Mouse (Mus musculus) liver, postnatal 0 days (tissue): ENCODE results near the gene Ky.

ENCODE experiments used
- CTCF ChIP-seq: sonication (generic); IDR thresholded peaks from 2 replicates; pipeline ENCODE4 v1.5.1; 2016; ENCODE audit warnings: antibody characterized with exemption, low read depth
- EP300 ChIP-seq: IDR thresholded peaks from 2 replicates; pipeline ENCODE4 v1.6.1; 2016; ENCODE audit warnings: antibody characterized with exemption, low read depth, mild to moderate bottlenecking

DNA sequence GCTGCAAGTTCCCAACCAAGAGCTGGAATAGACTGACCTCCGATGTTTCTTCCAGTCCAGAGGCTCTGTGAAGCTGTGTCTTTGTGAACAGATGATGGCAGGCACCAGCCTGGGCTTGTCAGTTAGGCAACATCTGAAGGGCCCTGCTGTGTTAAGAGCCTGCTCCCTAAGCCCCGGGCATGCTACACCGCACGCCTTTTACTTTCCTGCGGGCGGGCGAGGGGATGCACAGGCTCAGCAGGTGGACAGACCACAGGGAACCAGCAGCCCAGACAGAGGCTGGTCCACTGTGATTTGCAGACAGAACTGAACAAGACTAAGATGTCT, 41.4 kb downstream of the Ky start:
- TF ChIP-seq CTCF (no peak), EP300 (no peak)
